Mouse (Mus musculus): ENCODE measurements around the gene Apoa1. TPM values are rescaled to one million over a fixed set of nuclear protein-coding genes. Genes with fewer than 3 reads are reported as not detected.

Gene Apoa1
- total RNA-seq, 2 experiments from 2014 or later: not detected

DNA sequence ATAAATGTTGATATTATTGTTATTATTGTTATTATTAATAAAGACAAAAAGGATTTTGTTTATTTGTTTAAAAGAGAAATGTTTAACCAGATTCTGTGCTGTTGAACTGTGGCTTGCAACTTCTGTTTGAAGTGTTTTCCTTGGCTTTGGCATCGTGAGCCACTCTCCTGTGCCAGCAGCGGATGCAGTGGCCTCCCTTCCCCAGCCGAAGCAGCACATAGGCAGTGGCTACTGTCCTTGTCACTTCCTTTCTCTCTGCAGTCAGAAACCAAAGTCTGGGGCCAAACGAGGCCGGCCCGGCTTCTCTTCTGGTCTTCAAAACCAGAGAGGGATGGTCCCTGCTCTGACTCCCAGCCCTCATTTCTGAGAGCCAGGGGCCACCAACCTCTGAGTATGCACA lies 5.3 kb upstream of the Apoa1 start:
- Histone ChIP-seq H3K4me3 (no peak overlapping the region), H3K27ac (peak overlapping the region; percentile 48)
- TF ChIP-seq CTCF (conservative IDR thresholded peaks at IDR 0.05): no peak
- no peak for DNase-seq (ENCODE audit: low spot score in 2 of 2)

DNA sequence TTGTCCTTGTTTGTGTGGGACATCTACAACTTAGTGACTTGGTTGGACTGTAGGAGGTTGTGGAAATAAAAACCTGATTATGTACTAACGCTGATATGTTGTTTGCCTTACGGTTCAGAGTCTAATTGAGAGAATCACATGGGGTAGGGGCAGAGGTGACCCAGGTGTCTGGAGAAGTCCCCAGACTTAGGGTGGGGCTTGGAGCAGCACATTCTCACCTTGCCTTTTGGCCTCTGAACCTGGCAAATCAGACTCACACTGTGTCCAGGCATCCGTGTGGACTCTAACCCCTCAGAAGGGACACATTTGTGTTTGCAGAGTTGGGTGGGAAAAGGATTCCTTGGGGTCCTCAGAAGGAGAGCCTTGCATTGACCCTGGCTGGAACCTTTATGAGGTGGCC lies 4.3 kb upstream of the Apoa1 start:
- no peak for TF ChIP-seq CTCF (conservative IDR thresholded peaks at IDR 0.05)
- no peak overlapping the region for H3K4me3 ChIP-seq
- DNase-seq (ENCODE audit: low spot score in 2 of 2): no peak
- no peak overlapping the region for H3K27ac ChIP-seq

GRCm38 (mm10) chr9:46224945-46225660 lies 3.3 kb upstream of the Apoa1 start:
- no peak overlapping the region for H3K4me3 ChIP-seq
- no peak for TF ChIP-seq CTCF (conservative IDR thresholded peaks at IDR 0.05)
- no peak for DNase-seq (ENCODE audit: low spot score in 2 of 2)
- no peak overlapping the region for H3K27ac ChIP-seq

DNA sequence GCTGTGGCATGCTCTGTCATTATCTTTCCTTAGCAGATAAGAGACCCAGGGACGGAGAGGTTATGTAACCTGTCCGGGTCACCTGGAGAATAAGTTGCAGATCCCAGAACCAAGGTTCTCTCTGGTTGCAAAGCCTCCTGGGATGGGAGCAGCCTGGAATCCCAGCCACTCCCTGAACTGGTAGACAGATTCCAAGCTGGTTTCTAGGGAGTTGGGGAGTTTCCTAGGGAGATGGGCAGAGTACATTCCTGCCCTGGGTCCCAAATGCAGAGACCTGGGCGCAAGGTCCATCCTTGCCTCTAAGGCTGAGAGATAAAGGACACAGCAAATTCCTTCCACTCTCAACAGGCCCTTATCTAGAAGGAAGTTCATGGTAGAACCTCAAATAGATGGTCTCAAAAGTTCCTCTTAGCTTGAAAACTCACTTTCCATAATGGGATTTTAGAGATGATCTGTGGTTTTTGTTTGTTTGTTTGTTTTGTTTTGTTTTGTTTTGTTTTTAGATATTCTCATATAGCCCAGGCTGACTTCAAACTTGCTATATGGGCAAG lies 1.2 kb upstream of the Apoa1 start:
- Histone ChIP-seq H3K27ac (no peak overlapping the region), H3K4me3 (no peak overlapping the region)
- TF ChIP-seq CTCF (conservative IDR thresholded peaks at IDR 0.05): no peak
- DNase-seq (ENCODE audit: low spot score in 2 of 2): no peak

DNA sequence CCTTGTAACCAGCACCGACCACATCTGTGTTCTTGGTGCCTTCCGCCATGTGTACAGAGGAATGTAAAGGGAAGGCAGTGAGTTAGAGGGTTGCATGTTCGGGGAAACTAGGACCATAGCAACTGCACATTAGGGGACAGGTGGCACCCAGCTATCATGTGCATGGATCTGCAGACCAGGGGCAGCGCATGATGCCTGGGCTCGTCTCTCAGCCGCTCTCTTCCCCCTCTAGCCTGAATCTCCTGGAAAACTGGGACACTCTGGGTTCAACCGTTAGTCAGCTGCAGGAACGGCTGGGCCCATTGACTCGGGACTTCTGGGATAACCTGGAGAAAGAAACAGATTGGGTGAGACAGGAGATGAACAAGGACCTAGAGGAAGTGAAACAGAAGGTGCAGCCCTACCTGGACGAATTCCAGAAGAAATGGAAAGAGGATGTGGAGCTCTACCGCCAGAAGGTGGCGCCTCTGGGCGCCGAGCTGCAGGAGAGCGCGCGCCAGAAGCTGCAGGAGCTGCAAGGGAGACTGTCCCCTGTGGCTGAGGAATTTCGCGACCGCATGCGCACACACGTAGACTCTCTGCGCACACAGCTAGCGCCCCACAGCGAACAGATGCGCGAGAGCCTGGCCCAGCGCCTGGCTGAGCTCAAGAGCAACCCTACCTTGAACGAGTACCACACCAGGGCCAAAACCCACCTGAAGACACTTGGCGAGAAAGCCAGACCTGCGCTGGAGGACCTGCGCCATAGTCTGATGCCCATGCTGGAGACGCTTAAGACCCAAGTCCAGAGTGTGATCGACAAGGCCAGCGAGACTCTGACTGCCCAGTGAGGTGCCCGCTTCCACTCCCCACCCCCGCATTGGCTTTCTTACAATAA lies 1.4 kb downstream of the Apoa1 start:
- DNase-seq (ENCODE audit: low spot score in 2 of 2): peak; percentile 85 to 90
- TF ChIP-seq CTCF (conservative IDR thresholded peaks at IDR 0.05): peak; percentile 90
- peak overlapping the region; percentile 72; the same call in 1 of the 2 replicates for H3K27ac ChIP-seq
- H3K4me3 ChIP-seq: peak overlapping the region; percentile 44

DNA sequence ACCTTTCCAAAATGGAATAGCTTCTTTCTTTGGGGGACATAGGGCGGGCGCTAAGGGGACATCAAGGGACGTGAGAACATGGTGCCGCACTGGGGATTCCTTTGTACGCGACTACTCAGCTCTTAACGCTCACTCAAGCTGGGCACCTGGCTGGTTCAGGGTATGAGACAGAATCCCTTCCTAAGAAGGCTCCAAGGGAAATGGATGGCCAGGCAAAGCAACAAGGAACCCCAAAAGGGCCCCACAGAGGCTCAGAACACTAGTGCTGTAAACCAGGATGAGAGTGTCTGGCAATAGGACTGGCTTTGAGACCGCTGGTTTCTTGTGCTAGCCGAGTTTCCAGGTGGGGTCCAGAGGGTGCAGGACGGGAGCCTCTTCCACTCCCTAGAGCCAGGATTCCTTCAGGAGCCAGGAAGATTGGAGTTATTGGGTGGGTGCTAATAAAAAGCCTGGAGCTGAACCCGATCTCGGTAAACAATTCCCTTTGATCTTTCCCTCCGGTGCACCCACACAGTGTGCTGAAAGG lies 2.1 kb downstream of the Apoa1 start:
- TF ChIP-seq CTCF (conservative IDR thresholded peaks at IDR 0.05): no peak
- DNase-seq (ENCODE audit: low spot score in 2 of 2): no peak
- H3K27ac ChIP-seq: peak overlapping the region; percentile 72; the same call in 1 of the 2 replicates
- peak overlapping the region; percentile 44 for H3K4me3 ChIP-seq

- Histone ChIP-seq H3K4me3 (no peak overlapping the region), H3K27ac (no peak overlapping the region; the same call in 1 of the 2 replicates)
- DNase-seq (ENCODE audit: low spot score in 2 of 2): no peak
- no peak for TF ChIP-seq CTCF (conservative IDR thresholded peaks at IDR 0.05)
Measured at GRCm38 (mm10) chr9:46235196-46235595, 6.8 kb downstream of the Apoa1 start.

GRCm38 (mm10) chr9:46235596-46235648 lies 7.0 kb downstream of the Apoa1 start, which contains the start of gene Apoc3:
Gene Apoc3, minus strand, starts transcription at chr9:46235636.
- no peak within 1 kb of the TSS for H3K4me3 ChIP-seq
- DNase-seq (ENCODE audit: low spot score in 2 of 2): no peak
- no peak for TF ChIP-seq CTCF (conservative IDR thresholded peaks at IDR 0.05)
- no peak within 1 kb of the TSS; the same call in 1 of the 2 replicates for H3K27ac ChIP-seq

- no peak for TF ChIP-seq CTCF (conservative IDR thresholded peaks at IDR 0.05)
Measured at GRCm38 (mm10) chr9:46235649-46236048, 7.3 kb downstream of the Apoa1 start.

DNA sequence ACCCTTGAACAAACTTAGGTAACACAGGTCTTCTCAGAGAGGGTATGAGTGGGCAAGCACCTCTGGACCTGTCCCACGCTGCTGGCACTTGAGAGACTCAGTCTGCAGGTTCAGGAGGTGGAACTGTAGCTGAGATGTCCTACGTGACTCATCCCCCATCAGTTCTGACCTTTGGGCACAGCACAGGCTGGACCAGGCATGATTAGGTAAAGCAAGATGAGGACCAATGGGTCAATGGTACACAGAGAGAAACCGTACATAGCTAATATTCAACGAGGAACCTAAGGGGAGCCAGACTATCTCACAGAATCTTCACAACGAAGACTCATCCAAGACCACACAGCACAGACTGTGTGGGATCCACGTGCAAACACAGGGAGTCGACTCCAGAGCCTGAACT lies 10.5 kb downstream of the Apoa1 start:
- Histone ChIP-seq H3K4me3 (no peak overlapping the region), H3K27ac (no peak overlapping the region)
- DNase-seq (ENCODE audit: low spot score in 2 of 2): no peak
- TF ChIP-seq CTCF (conservative IDR thresholded peaks at IDR 0.05): no peak

More at GRCm38 (mm10) chr9:46235649-46236048, 7.3 kb downstream of the Apoa1 start:
- Histone ChIP-seq H3K4me3 (no peak overlapping the region), H3K27ac (no peak overlapping the region)
- DNase-seq (ENCODE audit: low spot score in 2 of 2): no peak

- no peak within 1 kb of the TSS for H3K27ac ChIP-seq
- H3K4me3 ChIP-seq: no peak within 1 kb of the TSS
- no peak for TF ChIP-seq CTCF (conservative IDR thresholded peaks at IDR 0.05)
- no peak for DNase-seq (ENCODE audit: low spot score in 2 of 2)
Measured at GRCm38 (mm10) chr9:46240526-46241153, 12.3 kb downstream of the Apoa1 start, which contains the start of gene Apoa4. Gene Apoa4, plus strand, starts transcription at chr9:46240696.

DNA sequence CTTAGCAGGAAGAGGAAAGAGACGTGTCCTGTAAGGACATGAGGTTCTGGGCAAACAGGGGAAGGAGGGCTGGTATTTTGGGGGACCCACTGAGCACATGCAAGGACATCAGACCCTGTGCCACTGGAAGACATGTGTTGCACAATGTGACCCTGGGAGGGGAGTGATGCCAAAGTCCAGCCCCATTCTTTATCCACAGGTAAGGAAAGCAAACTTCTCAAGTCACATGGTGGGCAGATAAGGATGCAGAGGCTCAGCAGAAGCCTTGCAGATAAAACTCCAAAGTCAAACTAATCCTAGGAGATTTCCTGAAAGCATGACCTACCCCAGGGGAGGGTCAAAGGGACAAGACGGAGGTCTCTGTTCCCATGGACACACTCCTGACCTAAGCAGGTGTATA lies 13.4 kb downstream of the Apoa1 start:
- Histone ChIP-seq H3K27ac (no peak overlapping the region), H3K4me3 (no peak overlapping the region)
- TF ChIP-seq CTCF (conservative IDR thresholded peaks at IDR 0.05): no peak
- DNase-seq (ENCODE audit: low spot score in 2 of 2): no peak

DNA sequence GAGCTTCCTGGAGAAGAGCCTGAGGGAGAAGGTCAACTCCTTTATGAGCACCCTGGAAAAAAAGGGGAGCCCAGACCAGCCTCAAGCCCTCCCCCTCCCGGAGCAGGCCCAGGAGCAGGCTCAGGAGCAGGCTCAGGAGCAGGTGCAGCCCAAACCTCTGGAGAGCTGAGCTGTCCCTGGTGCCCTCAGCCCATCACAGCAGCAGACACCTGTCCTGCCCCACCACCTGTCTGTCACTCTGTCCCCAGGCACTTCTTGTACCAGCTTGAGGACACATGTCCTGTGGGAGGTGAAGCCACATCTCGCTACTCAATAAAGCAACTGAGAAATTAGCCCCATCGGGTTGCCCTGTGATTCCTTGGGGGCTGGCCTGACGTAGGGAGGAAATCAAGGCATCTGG lies 14.7 kb downstream of the Apoa1 start:
- no peak for TF ChIP-seq CTCF (conservative IDR thresholded peaks at IDR 0.05)

More for the DNA sequence above, 14.7 kb downstream of the Apoa1 start:
- H3K4me3 ChIP-seq: no peak overlapping the region
- no peak for DNase-seq (ENCODE audit: low spot score in 2 of 2)
- no peak overlapping the region for H3K27ac ChIP-seq
